ENCODE assay signal across 8 mouse cellular contexts in genomic region chr2:178574859-178575258, GRCm38 (mm10).
A peak's percentile ranks its signal among the peaks of the same experiment; 100 is the strongest.
DNase-seq lines count a peak whose midpoint lies in the region; ATAC-seq and TF ChIP-seq lines count a peak whose summit lies in the region.

No protein-coding gene starts in this region.

- H3K9me3 ChIP-seq in forebrain, embryonic 11.5 days (ENCODE audit: control insufficient read depth, low read length), result no peaks in the 10 kb centered on the region
- H3K9me3 ChIP-seq in forebrain, embryonic 15.5 days, result no peaks in the 10 kb centered on the region
- no peaks in the 10 kb centered on the region for H3K9me3 ChIP-seq in forebrain, embryonic 16.5 days (ENCODE audit: control insufficient read depth, low read length)

- DNase-seq in forebrain, embryonic 11.5 days (ENCODE audit: low spot score), result peak; percentile 71
- DNase-seq in 3T3-L1 (ENCODE audit: low read depth, low spot score), result peak; percentile 78
- peak; percentile 14 for DNase-seq in c-Kit-positive CD71-positive TER-119-positive erythroid progenitor cells, embryonic 14.5 days (ENCODE audit: low spot score)
- peak; percentile 89 for DNase-seq in layer of hippocampus, adult 11-12 months (ENCODE audit: low spot score)
- DNase-seq in lung, adult 2 months, result peak; percentile 55
- peak; percentile 68 for DNase-seq in right cerebral cortex, postnatal 14 days

- WGBS in forebrain, embryonic 11.5 days, result 62% methylated on average over 4 of the region's 4 CpGs
- WGBS in forebrain, embryonic 15.5 days, result 52% methylated on average over 4 of the region's 4 CpGs
- WGBS in forebrain, embryonic 16.5 days, result 52% methylated on average over 4 of the region's 4 CpGs
- 42% methylated on average over 4 of the region's 4 CpGs for WGBS in lung, adult 2 months

- 0 out of 2 replicates have a peak, but pooled peaks have one; percentile 10 for ATAC-seq in forebrain, embryonic 11.5 days (replicated peaks; ENCODE audit: low FRiP score)
- no peak for ATAC-seq in forebrain, embryonic 15.5 days (replicated peaks)
- 0 out of 2 replicates have a peak, but pooled peaks have one; percentile 12 for ATAC-seq in forebrain, embryonic 16.5 days

- H3K27me3 ChIP-seq in forebrain, embryonic 11.5 days (ENCODE audit: control insufficient read depth, insufficient read depth, low read length), result no peaks in the 10 kb centered on the region
- no peaks in the 10 kb centered on the region for H3K27me3 ChIP-seq in forebrain, embryonic 15.5 days
- H3K27me3 ChIP-seq in forebrain, embryonic 16.5 days (replicated peaks; ENCODE audit: control insufficient read depth, insufficient read depth, low read length), result no peaks in the 10 kb centered on the region

- no peak overlapping the region for H3K27ac ChIP-seq in forebrain, embryonic 11.5 days (ENCODE audit: low read depth, low read length)
- H3K27ac ChIP-seq in forebrain, embryonic 15.5 days (replicated peaks), result no peak overlapping the region
- no peak overlapping the region for H3K27ac ChIP-seq in forebrain, embryonic 16.5 days (ENCODE audit: low read length)

- H3K4me1 ChIP-seq in forebrain, embryonic 11.5 days (replicated peaks; ENCODE audit: control insufficient read depth, insufficient read depth, low read length), result no peaks in the 10 kb centered on the region
- H3K4me1 ChIP-seq in forebrain, embryonic 15.5 days, result peaks cover 20% of the 10 kb centered on the region
- peaks cover 14% of the 10 kb centered on the region for H3K4me1 ChIP-seq in forebrain, embryonic 16.5 days (replicated peaks; ENCODE audit: control insufficient read depth, insufficient read depth, low read length)
- H3K4me1 ChIP-seq in lung, adult 2 months (ENCODE audit: control insufficient read depth, insufficient read depth, low read length), result no peaks in the 10 kb centered on the region

- no peaks in the 10 kb centered on the region for H3K36me3 ChIP-seq in forebrain, embryonic 11.5 days (ENCODE audit: control insufficient read depth, insufficient read depth, low read length)
- no peaks in the 10 kb centered on the region for H3K36me3 ChIP-seq in forebrain, embryonic 15.5 days
- H3K36me3 ChIP-seq in forebrain, embryonic 16.5 days (ENCODE audit: control insufficient read depth, insufficient read depth), result no peaks in the 10 kb centered on the region

- no peak overlapping the region for H3K4me2 ChIP-seq in forebrain, embryonic 11.5 days (ENCODE audit: low read depth, low read length, severe bottlenecking)
- H3K4me2 ChIP-seq in forebrain, embryonic 15.5 days (replicated peaks), result no peak overlapping the region
- H3K4me2 ChIP-seq in forebrain, embryonic 16.5 days (ENCODE audit: low read length), result no peak overlapping the region

- no peak overlapping the region for H3K9ac ChIP-seq in forebrain, embryonic 11.5 days (ENCODE audit: low read length)
- no peak overlapping the region for H3K9ac ChIP-seq in forebrain, embryonic 15.5 days (replicated peaks)
- H3K9ac ChIP-seq in forebrain, embryonic 16.5 days (replicated peaks; ENCODE audit: low read depth, low read length), result no peak overlapping the region

- no peak for TF ChIP-seq POLR2A in lung, adult 2 months (IDR thresholded peaks at IDR 0.05; ENCODE audit: borderline replicate concordance, extremely low read depth, low read depth, low read length)

- TF ChIP-seq CTCF in lung, adult 2 months (IDR thresholded peaks at IDR 0.05; ENCODE audit: insufficient read depth, low read length), result peak; percentile 35; the same call in 1 of the 2 replicates

- no peak overlapping the region for H3K4me3 ChIP-seq in forebrain, embryonic 11.5 days (ENCODE audit: low read depth, low read length)
- no peak overlapping the region for H3K4me3 ChIP-seq in forebrain, embryonic 15.5 days
- no peak overlapping the region for H3K4me3 ChIP-seq in forebrain, embryonic 16.5 days (replicated peaks; ENCODE audit: low read length)
- no peak overlapping the region for H3K4me3 ChIP-seq in lung, adult 2 months (replicated peaks; ENCODE audit: extremely low read depth, low read depth, low read length)

Comparison
In these comparisons a context has a peak if more than half of its experiments do, and no peak if none do; other contexts are left out.
1. DNase-seq: peak in every context shown above with its lines; median percentile 89 in layer of hippocampus, adult 11-12 months; 78 in 3T3-L1; 71 in forebrain, embryonic 11.5 days; 68 in right cerebral cortex, postnatal 14 days; 55 in lung, adult 2 months; 14 in c-Kit-positive CD71-positive TER-119-positive erythroid progenitor cells, embryonic 14.5 days.